Mouse (Mus musculus) bone marrow macrophage, adult 2 months (primary cell): ENCODE results near the gene Dpf3. TPM values are rescaled to one million over a fixed set of nuclear protein-coding genes. Genes with fewer than 3 reads are reported as not detected.

Experiments
- H3K27ac ChIP-seq: 2 replicates; pipeline ENCODE4 v1.5.1; 2012; ENCODE audit warnings: low read depth, low read length; ENCODE audit not compliant: insufficient read depth
- H3K4me1 ChIP-seq: 2 replicates; pipeline ENCODE4 v1.6.1; 2012; ENCODE audit warnings: low read length; ENCODE audit not compliant: control insufficient read depth, insufficient read depth
- H3K4me3 ChIP-seq: 2 replicates; pipeline ENCODE4 v1.5.1; 2012; ENCODE audit warnings: mild to moderate bottlenecking, low read length, moderate library complexity; ENCODE audit not compliant: insufficient read depth
- CTCF ChIP-seq: IDR thresholded peaks from 2 replicates; pipeline ENCODE4 v1.5.1; 2012; ENCODE audit warnings: low read depth, mild to moderate bottlenecking, low read length, moderate library complexity
- POLR2A ChIP-seq: IDR thresholded peaks from 2 replicates; pipeline ENCODE4 v1.6.1; 2012; ENCODE audit warnings: mild to moderate bottlenecking, low read depth, low read length, borderline replicate concordance
- polyA plus RNA-seq: library from polyadenylated mRNA; stranded (reverse); fragments of >200 nt; gene quantifications from 2 replicates; pipeline ENCODE4 v1.2.4, GENCODE M21; 2012; ENCODE audit not compliant: missing spikeins, insufficient read depth, insufficient read length

Gene Dpf3
- polyA plus RNA-seq, 1 experiment: not detected

DNA sequence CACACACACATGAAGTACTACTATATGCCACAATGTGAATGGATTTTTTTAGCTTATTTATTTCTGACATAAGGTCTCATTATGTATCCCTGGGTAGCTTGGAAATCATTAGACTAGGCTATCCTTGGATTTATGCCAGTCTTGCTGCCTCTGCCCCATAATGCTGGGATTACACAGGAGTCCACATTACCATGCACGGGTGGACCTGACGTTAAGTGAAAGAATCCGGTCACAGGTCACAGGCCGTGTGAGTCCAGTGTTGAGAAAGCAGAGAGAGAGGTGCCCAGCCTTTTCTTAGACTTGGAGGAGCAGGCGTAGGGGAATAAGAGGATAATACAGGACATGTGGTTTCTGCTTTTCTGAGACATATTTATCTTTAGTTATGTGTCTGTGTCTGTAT lies 11.7 kb upstream of the Dpf3 start:
- H3K4me1 ChIP-seq: no peaks in the 10 kb centered on the region
- H3K4me3 ChIP-seq: no peak overlapping the region
- TF ChIP-seq CTCF (no peak), POLR2A (no peak)
- no peak overlapping the region for H3K27ac ChIP-seq

GRCm38 (mm10) chr12:83497959-83498358 lies 10.4 kb upstream of the Dpf3 start:
- H3K4me3 ChIP-seq: no peak overlapping the region
- H3K4me1 ChIP-seq: no peaks in the 10 kb centered on the region
- no peak for TF ChIP-seq CTCF
- no peak for TF ChIP-seq POLR2A
- no peak overlapping the region for H3K27ac ChIP-seq

- TF ChIP-seq POLR2A (no peak), CTCF (no peak)
- no peaks in the 10 kb centered on the region for H3K4me1 ChIP-seq
- no peak overlapping the region for H3K4me3 ChIP-seq
- no peak overlapping the region for H3K27ac ChIP-seq
These were observed 9.2 kb upstream of the Dpf3 start for GRCm38 (mm10) chr12:83496736-83497135.

DNA sequence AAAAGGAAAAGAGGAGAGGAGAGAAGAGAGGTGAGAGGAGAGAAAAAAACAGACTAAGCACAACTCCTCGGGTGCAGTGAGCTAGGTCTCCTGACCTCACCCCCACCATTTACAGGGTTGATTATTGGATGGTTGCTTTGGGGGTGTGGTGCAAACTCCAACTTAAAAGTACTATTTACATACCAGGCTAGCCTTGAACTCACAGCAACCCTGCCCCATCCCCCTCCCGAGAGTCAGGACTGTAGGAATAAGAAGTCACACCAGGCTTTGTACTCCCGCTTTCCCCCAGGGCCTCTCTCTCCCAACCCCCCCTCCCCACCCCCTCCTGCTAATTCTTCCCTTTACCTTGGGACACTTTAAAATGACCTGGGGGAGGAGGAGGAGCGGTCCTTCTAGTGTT lies 8.8 kb upstream of the Dpf3 start:
- TF ChIP-seq POLR2A: no peak
- no peak for TF ChIP-seq CTCF
- Histone ChIP-seq H3K4me1 (no peaks in the 10 kb centered on the region), H3K27ac (no peak overlapping the region), H3K4me3 (no peak overlapping the region)

DNA sequence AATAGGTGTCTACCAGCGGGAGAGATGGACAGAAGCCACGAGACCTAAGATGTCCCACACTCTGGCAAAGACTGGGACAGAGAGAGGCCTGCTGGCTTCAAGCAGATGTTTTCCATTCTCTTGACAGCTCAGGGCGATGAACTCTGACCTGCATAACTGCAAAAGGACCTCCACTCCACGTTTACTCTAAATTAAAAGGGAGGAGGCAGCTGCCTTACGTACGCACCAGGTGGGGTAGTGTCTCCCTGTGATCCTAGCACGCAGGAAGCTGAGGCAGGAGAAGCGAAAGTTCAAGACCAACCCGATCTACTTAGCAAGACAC lies 8.4 kb upstream of the Dpf3 start:
- no peaks in the 10 kb centered on the region for H3K4me1 ChIP-seq
- no peak overlapping the region for H3K4me3 ChIP-seq
- TF ChIP-seq CTCF: no peak
- TF ChIP-seq POLR2A: no peak
- no peak overlapping the region for H3K27ac ChIP-seq

- Histone ChIP-seq H3K27ac (no peak overlapping the region), H3K4me1 (no peaks in the 10 kb centered on the region), H3K4me3 (no peak overlapping the region)
- TF ChIP-seq CTCF: no peak
- TF ChIP-seq POLR2A: no peak
These were observed 7.9 kb upstream of the Dpf3 start for GRCm38 (mm10) chr12:83495248-83495960.

DNA sequence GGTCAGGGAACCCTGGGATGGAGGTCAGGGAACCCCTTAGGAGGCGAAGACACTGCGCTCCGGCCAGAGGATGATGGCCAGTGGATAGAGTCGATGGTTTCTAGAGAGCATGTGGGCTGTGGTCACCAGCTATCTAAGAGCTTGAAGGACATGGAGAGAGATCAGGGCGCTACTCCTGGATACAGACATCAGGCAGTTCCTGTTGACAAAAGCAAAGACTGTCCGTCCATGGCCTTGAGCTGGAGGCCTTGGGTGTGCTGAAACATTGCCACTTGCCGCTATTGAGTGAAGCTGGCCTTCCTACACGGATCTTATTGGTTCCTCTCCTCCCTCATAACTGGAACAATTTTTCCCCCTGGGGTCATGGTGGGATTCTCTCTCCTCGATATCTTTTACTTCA lies 6.7 kb upstream of the Dpf3 start:
- no peaks in the 10 kb centered on the region for H3K4me1 ChIP-seq
- TF ChIP-seq POLR2A (no peak), CTCF (no peak)
- H3K4me3 ChIP-seq: no peak overlapping the region
- H3K27ac ChIP-seq: no peak overlapping the region

DNA sequence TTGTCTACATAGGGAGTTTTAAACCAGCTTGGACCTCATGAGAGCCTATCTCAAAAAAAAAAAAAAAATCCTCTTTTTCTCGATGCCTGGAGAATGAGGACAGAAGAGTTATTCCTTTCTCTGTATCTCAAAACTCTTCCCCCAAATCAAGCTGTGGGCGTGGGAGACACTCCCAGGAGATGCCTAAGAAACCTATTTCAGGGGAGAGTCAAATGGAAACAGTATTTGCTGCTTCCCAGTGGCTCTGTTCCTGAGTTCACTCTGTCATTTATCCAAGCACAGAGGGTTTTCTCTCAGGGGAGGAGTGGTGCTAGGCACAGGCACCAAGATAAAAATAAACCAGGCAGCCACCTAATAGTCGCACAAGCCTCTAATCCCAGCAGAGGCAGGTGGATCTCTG lies 5.3 kb upstream of the Dpf3 start:
- no peak overlapping the region for H3K4me3 ChIP-seq
- TF ChIP-seq POLR2A (no peak), CTCF (no peak)
- H3K27ac ChIP-seq: no peak overlapping the region
- no peaks in the 10 kb centered on the region for H3K4me1 ChIP-seq

DNA sequence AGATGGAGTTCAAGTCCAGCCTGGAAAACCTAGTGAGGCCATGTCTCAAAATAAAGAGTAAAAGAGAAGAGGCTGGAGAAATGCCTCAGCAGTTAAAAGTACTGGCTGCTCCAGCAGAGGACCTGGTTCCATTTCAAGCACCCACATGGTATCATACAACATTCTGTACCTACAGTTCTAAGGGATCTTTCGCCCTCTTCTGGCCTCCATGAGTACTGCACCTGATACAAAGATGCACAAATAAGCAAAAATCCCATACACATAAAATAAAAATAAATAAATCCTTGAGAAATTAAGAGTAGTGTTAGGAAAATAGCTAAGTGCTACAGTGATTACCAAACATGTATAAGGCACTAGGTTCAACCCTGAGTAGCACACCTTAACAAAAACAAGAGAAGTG lies 4.1 kb upstream of the Dpf3 start:
- H3K27ac ChIP-seq: no peak overlapping the region
- H3K4me1 ChIP-seq: no peaks in the 10 kb centered on the region
- no peak for TF ChIP-seq CTCF
- no peak for TF ChIP-seq POLR2A
- H3K4me3 ChIP-seq: no peak overlapping the region

GRCm38 (mm10) chr12:83489748-83490147 lies 2.2 kb upstream of the Dpf3 start:
- no peak overlapping the region for H3K27ac ChIP-seq
- no peaks in the 10 kb centered on the region for H3K4me1 ChIP-seq
- TF ChIP-seq POLR2A (no peak), CTCF (no peak)
- no peak overlapping the region for H3K4me3 ChIP-seq
